Mouse (Mus musculus): ENCODE measurements at regions not wholly inside any gene's neighbourhood (a gene's known extent, or its start where the extent isn't known, plus 50 kb on each side); places are given as distances from the start of the nearest gene placed in this dataset.

GRCm38 (mm10) chr12:16477572-16477971 is 133.2 kb downstream of the Lpin1 start:
- Histone ChIP-seq H3K27me3 (no peaks in the 10 kb centered on the region), H3K36me3 (no peaks in the 10 kb centered on the region), H3K27ac (no peak overlapping the region), H3K9me3 (no peaks in the 10 kb centered on the region), H3K9ac (no peak overlapping the region), H3K4me2 (no peak overlapping the region), H3K4me3 (no peak overlapping the region), H3K4me1 (no peaks in the 10 kb centered on the region)
- ATAC-seq (ENCODE audit: borderline replicate concordance, extremely low read depth, low FRiP score, low TSS enrichment), result no peak
- WGBS, result 71% methylated on average over 2 of the region's 2 CpGs

- no peak for ATAC-seq (ENCODE audit: borderline replicate concordance, extremely low read depth, low FRiP score, low TSS enrichment)
- Histone ChIP-seq H3K27me3 (no peaks in the 10 kb centered on the region), H3K4me1 (no peaks in the 10 kb centered on the region), H3K9ac (no peak overlapping the region), H3K4me2 (no peak overlapping the region), H3K4me3 (no peak overlapping the region), H3K27ac (no peak overlapping the region), H3K9me3 (no peaks in the 10 kb centered on the region), H3K36me3 (no peaks in the 10 kb centered on the region)
- WGBS, result 60% methylated on average over 4 of the region's 4 CpGs
Observed at GRCm38 (mm10) chr12:16474361-16475080, 136.2 kb downstream of the Lpin1 start.

GRCm38 (mm10) chr12:16457419-16457818 is 153.3 kb downstream of the Lpin1 start:
- H3K27ac ChIP-seq, result no peak overlapping the region
- H3K4me2 ChIP-seq, result no peak overlapping the region
- no peaks in the 10 kb centered on the region for H3K36me3 ChIP-seq
- no peak overlapping the region for H3K4me3 ChIP-seq
- ATAC-seq (ENCODE audit: borderline replicate concordance, extremely low read depth, low FRiP score, low TSS enrichment), result no peak
- no peaks in the 10 kb centered on the region for H3K27me3 ChIP-seq
- H3K9ac ChIP-seq, result no peak overlapping the region
- H3K9me3 ChIP-seq, result no peaks in the 10 kb centered on the region
- H3K4me1 ChIP-seq, result no peaks in the 10 kb centered on the region
- 83% methylated on average over 6 of the region's 6 CpGs for WGBS

- no peak overlapping the region for H3K4me2 ChIP-seq
- H3K4me3 ChIP-seq, result no peak overlapping the region
- H3K4me1 ChIP-seq, result no peaks in the 10 kb centered on the region
- 52% methylated on average over 3 of the region's 3 CpGs for WGBS
- no peak; the same call in 1 of the 2 replicates for ATAC-seq (ENCODE audit: borderline replicate concordance, extremely low read depth, low FRiP score, low TSS enrichment)
- no peak overlapping the region for H3K27ac ChIP-seq
- H3K9ac ChIP-seq, result no peak overlapping the region
- H3K9me3 ChIP-seq, result no peaks in the 10 kb centered on the region
- H3K27me3 ChIP-seq, result no peaks in the 10 kb centered on the region
- H3K36me3 ChIP-seq, result no peaks in the 10 kb centered on the region
Observed at GRCm38 (mm10) chr12:16450771-16451435, 159.9 kb downstream of the Lpin1 start.

- no peaks in the 10 kb centered on the region for H3K4me1 ChIP-seq
- no peaks in the 10 kb centered on the region for H3K27me3 ChIP-seq
- no peaks in the 10 kb centered on the region for H3K9me3 ChIP-seq
- no peak overlapping the region for H3K4me2 ChIP-seq
- H3K4me3 ChIP-seq, result no peak overlapping the region
- 82% methylated on average over 5 of the region's 5 CpGs for WGBS
- no peak overlapping the region for H3K27ac ChIP-seq
- H3K9ac ChIP-seq, result no peak overlapping the region
- H3K36me3 ChIP-seq, result no peaks in the 10 kb centered on the region
- ATAC-seq (ENCODE audit: borderline replicate concordance, extremely low read depth, low FRiP score, low TSS enrichment), result no peak
Observed at GRCm38 (mm10) chr12:16438717-16439116, 172.0 kb downstream of the Lpin1 start.

GRCm38 (mm10) chr12:16436961-16437360 is 173.8 kb downstream of the Lpin1 start:
- H3K4me2 ChIP-seq, result no peak overlapping the region
- no peaks in the 10 kb centered on the region for H3K27me3 ChIP-seq
- H3K9ac ChIP-seq, result no peak overlapping the region
- no peaks in the 10 kb centered on the region for H3K4me1 ChIP-seq
- no peaks in the 10 kb centered on the region for H3K9me3 ChIP-seq
- no peaks in the 10 kb centered on the region for H3K36me3 ChIP-seq
- no peak overlapping the region for H3K4me3 ChIP-seq
- WGBS, result 95% methylated on average over 1 of the region's 1 CpGs
- no peak overlapping the region for H3K27ac ChIP-seq
- no peak for ATAC-seq (ENCODE audit: borderline replicate concordance, extremely low read depth, low FRiP score, low TSS enrichment)

GRCm38 (mm10) chr12:16436255-16436654 is 174.5 kb downstream of the Lpin1 start:
- Histone ChIP-seq H3K4me1 (no peaks in the 10 kb centered on the region), H3K9ac (no peak overlapping the region), H3K27me3 (no peaks in the 10 kb centered on the region), H3K27ac (no peak overlapping the region), H3K4me3 (no peak overlapping the region), H3K4me2 (no peak overlapping the region), H3K36me3 (no peaks in the 10 kb centered on the region), H3K9me3 (no peaks in the 10 kb centered on the region)
- no peak for ATAC-seq (ENCODE audit: borderline replicate concordance, extremely low read depth, low FRiP score, low TSS enrichment)
- WGBS, result 80% methylated on average over 1 of the region's 1 CpGs

- no peaks in the 10 kb centered on the region for H3K36me3 ChIP-seq
- no peak for ATAC-seq (ENCODE audit: borderline replicate concordance, extremely low read depth, low FRiP score, low TSS enrichment)
- H3K27ac ChIP-seq, result no peak overlapping the region
- H3K9ac ChIP-seq, result no peak overlapping the region
- no peaks in the 10 kb centered on the region for H3K27me3 ChIP-seq
- H3K9me3 ChIP-seq, result no peaks in the 10 kb centered on the region
- no peak overlapping the region for H3K4me3 ChIP-seq
- 55% methylated on average over 1 of the region's 1 CpGs for WGBS
- no peaks in the 10 kb centered on the region for H3K4me1 ChIP-seq
- H3K4me2 ChIP-seq, result no peak overlapping the region
Observed at GRCm38 (mm10) chr12:16434739-16435138, 176.0 kb downstream of the Lpin1 start.

GRCm38 (mm10) chr12:16434225-16434624 is 176.5 kb downstream of the Lpin1 start:
- no peak for ATAC-seq (ENCODE audit: borderline replicate concordance, extremely low read depth, low FRiP score, low TSS enrichment)

GRCm38 (mm10) chr12:16425980-16426379 is 184.8 kb downstream of the Lpin1 start:
- Histone ChIP-seq H3K9me3 (no peaks in the 10 kb centered on the region), H3K9ac (no peak overlapping the region), H3K36me3 (no peaks in the 10 kb centered on the region), H3K4me3 (no peak overlapping the region), H3K4me1 (no peaks in the 10 kb centered on the region), H3K27me3 (no peaks in the 10 kb centered on the region), H3K4me2 (no peak overlapping the region), H3K27ac (no peak overlapping the region)
- 51% methylated on average over 5 of the region's 5 CpGs for WGBS
- ATAC-seq (ENCODE audit: borderline replicate concordance, extremely low read depth, low FRiP score, low TSS enrichment), result no peak

More at GRCm38 (mm10) chr12:16434225-16434624, 176.5 kb downstream of the Lpin1 start:
- Histone ChIP-seq H3K9ac (no peak overlapping the region), H3K27me3 (no peaks in the 10 kb centered on the region), H3K4me1 (no peaks in the 10 kb centered on the region), H3K4me3 (no peak overlapping the region), H3K36me3 (no peaks in the 10 kb centered on the region), H3K9me3 (no peaks in the 10 kb centered on the region), H3K4me2 (no peak overlapping the region), H3K27ac (no peak overlapping the region)
- 58% methylated on average over 1 of the region's 1 CpGs for whole genome bisulfite sequencing

GRCm38 (mm10) chr12:16424526-16424925 is 186.2 kb downstream of the Lpin1 start:
- no peak overlapping the region for H3K9ac ChIP-seq
- H3K9me3 ChIP-seq, result no peaks in the 10 kb centered on the region
- no peaks in the 10 kb centered on the region for H3K36me3 ChIP-seq
- no peaks in the 10 kb centered on the region for H3K27me3 ChIP-seq
- H3K27ac ChIP-seq, result no peak overlapping the region
- no peak for ATAC-seq (ENCODE audit: borderline replicate concordance, extremely low read depth, low FRiP score, low TSS enrichment)
- no peak overlapping the region for H3K4me2 ChIP-seq
- H3K4me1 ChIP-seq, result no peaks in the 10 kb centered on the region
- 89% methylated on average over 4 of the region's 4 CpGs for WGBS
- H3K4me3 ChIP-seq, result no peak overlapping the region

- H3K36me3 ChIP-seq, result no peaks in the 10 kb centered on the region
- H3K27ac ChIP-seq, result no peak overlapping the region
- no peaks in the 10 kb centered on the region for H3K4me1 ChIP-seq
- no peak for ATAC-seq (ENCODE audit: borderline replicate concordance, extremely low read depth, low FRiP score, low TSS enrichment)
- no peak overlapping the region for H3K4me2 ChIP-seq
- H3K27me3 ChIP-seq, result no peaks in the 10 kb centered on the region
- no peak overlapping the region for H3K4me3 ChIP-seq
- no peaks in the 10 kb centered on the region for H3K9me3 ChIP-seq
- 78% methylated on average over 2 of the region's 2 CpGs for WGBS
- H3K9ac ChIP-seq, result no peak overlapping the region
Observed at GRCm38 (mm10) chr12:16395720-16396119, 215.0 kb downstream of the Lpin1 start.
